Mouse (Mus musculus): ENCODE data around the gene Usmg5.

GRCm38 (mm10) chr19:47088226-47088625 is 2.2 kb downstream of the Usmg5 start:
- TF ChIP-seq TCF12 (IDR thresholded peaks at IDR 0.05; ENCODE audit: insufficient read depth, poor library complexity, severe bottlenecking): no peak
- TF ChIP-seq MYOD1 (IDR thresholded peaks at IDR 0.05; ENCODE audit: control insufficient read depth in 1 of 3, insufficient read length in 2 of 3, low read depth in 2 of 3): no peak
- TF ChIP-seq MAX (IDR thresholded peaks at IDR 0.05; ENCODE audit: low read depth): no peak
- no peak for TF ChIP-seq MYOG (IDR thresholded peaks at IDR 0.05; ENCODE audit: control insufficient read depth in 1 of 3, insufficient read depth in 1 of 3, insufficient read length in 2 of 3, low read depth in 2 of 3)

Data from myocyte (in vitro differentiated cells).